Mouse (Mus musculus): ENCODE data around the gene Slc39a8.

DNA sequence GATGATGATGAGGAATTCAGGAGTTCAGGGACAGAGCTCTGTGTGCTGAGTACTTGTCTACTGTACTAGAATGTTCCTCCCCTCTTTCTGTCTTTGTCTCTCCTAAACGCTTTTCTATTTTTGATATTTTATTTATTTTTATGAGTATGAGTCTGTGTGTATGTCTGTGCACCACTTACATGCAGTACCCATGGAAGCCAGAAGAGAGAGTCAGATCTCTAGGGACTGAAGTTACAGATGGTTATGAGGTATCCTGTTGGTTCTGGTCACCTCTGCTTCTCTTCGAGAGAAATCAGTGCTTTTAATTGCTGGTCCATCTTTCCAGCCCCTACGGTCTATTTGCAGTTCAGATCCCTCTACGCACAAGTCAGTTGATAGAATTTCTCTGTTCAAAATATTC lies 90.9 kb downstream of the Slc39a8 start:
- TF ChIP-seq TAL1 (IDR thresholded peaks at IDR 0.05; ENCODE audit: low read length) (no peak), GATA1 (IDR thresholded peaks at IDR 0.05; ENCODE audit: low read length) (no peak)
